Mouse (Mus musculus): ENCODE results near the gene Rcc2. TPM values are rescaled to one million over a fixed set of nuclear protein-coding genes. Genes with fewer than 3 reads are reported as not detected.

The Rcc2 gene
- polyA plus RNA-seq, 1 experiment from 2014 or later, result 9.4 TPM

DNA sequence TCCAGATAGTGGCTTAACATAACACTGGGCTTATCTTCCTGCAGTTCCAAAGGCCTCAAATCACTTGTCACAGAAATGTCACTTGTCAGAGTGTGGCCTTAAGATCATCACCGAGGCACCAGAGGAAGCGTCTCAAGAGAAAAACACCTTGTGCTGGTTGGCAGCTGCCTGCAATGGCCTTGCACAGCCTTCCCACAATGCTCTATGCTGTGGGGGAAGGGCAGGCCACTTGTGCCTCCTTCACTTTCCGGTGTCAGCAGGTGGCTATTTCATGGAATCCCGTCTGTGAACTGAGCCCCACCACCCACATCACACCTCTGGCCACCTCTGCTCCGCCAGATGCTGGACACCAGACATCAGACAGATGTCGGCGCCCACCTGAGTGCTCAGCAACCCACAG lies 53.0 kb downstream of the Rcc2 start:
- no peak for ATAC-seq (replicated peaks; ENCODE audit: extremely low read depth, insufficient read depth, low FRiP score)
- H3K27me3 ChIP-seq (ENCODE audit: control insufficient read depth, insufficient read depth, low read length), result no peaks in the 10 kb centered on the region
- no peaks in the 10 kb centered on the region for H3K36me3 ChIP-seq (ENCODE audit: control insufficient read depth, insufficient read depth)
- H3K9ac ChIP-seq (ENCODE audit: low read length), result no peak overlapping the region
- H3K4me1 ChIP-seq (ENCODE audit: control insufficient read depth, insufficient read depth, low read length), result peaks cover 11% of the 10 kb centered on the region
- H3K27ac ChIP-seq (ENCODE audit: low read length), result peak overlapping the region; percentile 6; the same call in 1 of the 2 replicates
- no peak overlapping the region for H3K4me2 ChIP-seq (ENCODE audit: low read depth, low read length)
- no peak overlapping the region for H3K4me3 ChIP-seq (ENCODE audit: low read length)
- H3K9me3 ChIP-seq (replicated peaks; ENCODE audit: control insufficient read depth, low read length), result no peaks in the 10 kb centered on the region
- 41% methylated on average over 7 of the region's 7 CpGs for WGBS

DNA sequence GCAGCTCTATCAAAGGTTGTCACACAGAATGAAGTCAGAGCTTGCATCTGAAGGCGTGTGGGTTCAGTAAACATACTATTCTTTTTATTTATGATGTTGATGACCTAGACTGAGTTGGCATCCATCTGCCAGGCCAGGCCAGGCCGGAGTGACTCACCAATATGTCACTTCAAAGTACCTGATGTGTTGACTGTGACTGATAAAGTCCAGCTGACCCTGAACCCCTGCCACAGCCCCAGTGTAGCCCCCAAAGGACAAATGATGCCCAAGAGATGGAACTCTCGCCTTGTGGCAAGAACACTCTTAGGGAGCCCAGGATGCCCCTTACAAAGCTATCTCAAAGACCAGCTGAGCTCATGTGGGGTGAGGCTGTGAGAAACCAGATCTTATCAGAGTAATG lies 55.5 kb downstream of the Rcc2 start:
- no peaks in the 10 kb centered on the region for H3K27me3 ChIP-seq (ENCODE audit: control insufficient read depth, insufficient read depth, low read length)
- no peak overlapping the region for H3K4me2 ChIP-seq (ENCODE audit: low read depth, low read length)
- no peak for ATAC-seq (replicated peaks; ENCODE audit: extremely low read depth, insufficient read depth, low FRiP score)
- H3K27ac ChIP-seq (ENCODE audit: low read length), result no peak overlapping the region
- H3K4me3 ChIP-seq (ENCODE audit: low read length), result no peak overlapping the region
- 77% methylated on average over 3 of the region's 3 CpGs for WGBS
- H3K9ac ChIP-seq (ENCODE audit: low read length), result no peak overlapping the region
- no peaks in the 10 kb centered on the region for H3K9me3 ChIP-seq (replicated peaks; ENCODE audit: control insufficient read depth, low read length)
- peaks cover 6% of the 10 kb centered on the region; the same call in 1 of the 2 replicates for H3K4me1 ChIP-seq (ENCODE audit: control insufficient read depth, insufficient read depth, low read length)
- no peaks in the 10 kb centered on the region for H3K36me3 ChIP-seq (ENCODE audit: control insufficient read depth, insufficient read depth)

DNA sequence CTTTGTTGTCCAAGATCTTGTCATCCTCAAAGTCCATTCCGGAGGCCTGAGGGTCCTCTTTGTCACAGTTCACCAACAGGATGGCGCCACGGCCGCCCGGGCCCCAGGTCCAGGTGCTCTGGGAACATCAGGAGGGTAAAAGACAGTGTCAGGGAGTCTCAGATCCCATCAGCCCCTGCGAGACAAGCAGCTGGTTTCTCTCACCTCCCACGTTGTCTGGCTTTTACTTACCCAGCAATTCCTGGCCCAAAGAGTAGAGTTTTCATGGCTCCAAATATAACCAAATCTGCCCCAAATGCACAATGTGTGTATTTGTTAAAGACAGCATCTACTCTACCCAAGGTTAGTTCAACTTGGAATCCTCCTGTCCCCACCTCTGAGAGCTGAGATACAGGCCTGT lies 61.3 kb downstream of the Rcc2 start:
- H3K27ac ChIP-seq (ENCODE audit: low read length), result no peak overlapping the region
- 82% methylated on average over 7 of the region's 7 CpGs for WGBS

GRCm38 (mm10) chr4:140763158-140763557 lies 62.8 kb downstream of the Rcc2 start:
- H3K9ac ChIP-seq (ENCODE audit: low read length), result no peak overlapping the region
- no peaks in the 10 kb centered on the region for H3K4me1 ChIP-seq (ENCODE audit: control insufficient read depth, insufficient read depth, low read length)
- no peak overlapping the region for H3K4me2 ChIP-seq (ENCODE audit: low read depth, low read length)
- H3K9me3 ChIP-seq (replicated peaks; ENCODE audit: control insufficient read depth, low read length), result no peaks in the 10 kb centered on the region
- 0 out of 2 replicates have a peak, but pooled peaks have one; percentile 12 for ATAC-seq (replicated peaks; ENCODE audit: extremely low read depth, insufficient read depth, low FRiP score)
- no peaks in the 10 kb centered on the region for H3K36me3 ChIP-seq (ENCODE audit: control insufficient read depth, insufficient read depth)
- no peaks in the 10 kb centered on the region for H3K27me3 ChIP-seq (ENCODE audit: control insufficient read depth, insufficient read depth, low read length)
- H3K4me3 ChIP-seq (ENCODE audit: low read length), result no peak overlapping the region
- 17% methylated on average over 9 of the region's 9 CpGs for WGBS
- no peak overlapping the region for H3K27ac ChIP-seq (ENCODE audit: low read length)

More for the DNA sequence above, 61.3 kb downstream of the Rcc2 start:
- no peak for ATAC-seq (replicated peaks; ENCODE audit: extremely low read depth, insufficient read depth, low FRiP score)
- Histone ChIP-seq H3K9me3 (replicated peaks; ENCODE audit: control insufficient read depth, low read length) (no peaks in the 10 kb centered on the region), H3K4me1 (ENCODE audit: control insufficient read depth, insufficient read depth, low read length) (no peaks in the 10 kb centered on the region), H3K4me2 (ENCODE audit: low read depth, low read length) (no peak overlapping the region), H3K9ac (ENCODE audit: low read length) (no peak overlapping the region), H3K4me3 (ENCODE audit: low read length) (no peak overlapping the region), H3K36me3 (ENCODE audit: control insufficient read depth, insufficient read depth) (no peaks in the 10 kb centered on the region), H3K27me3 (ENCODE audit: control insufficient read depth, insufficient read depth, low read length) (no peaks in the 10 kb centered on the region)

DNA sequence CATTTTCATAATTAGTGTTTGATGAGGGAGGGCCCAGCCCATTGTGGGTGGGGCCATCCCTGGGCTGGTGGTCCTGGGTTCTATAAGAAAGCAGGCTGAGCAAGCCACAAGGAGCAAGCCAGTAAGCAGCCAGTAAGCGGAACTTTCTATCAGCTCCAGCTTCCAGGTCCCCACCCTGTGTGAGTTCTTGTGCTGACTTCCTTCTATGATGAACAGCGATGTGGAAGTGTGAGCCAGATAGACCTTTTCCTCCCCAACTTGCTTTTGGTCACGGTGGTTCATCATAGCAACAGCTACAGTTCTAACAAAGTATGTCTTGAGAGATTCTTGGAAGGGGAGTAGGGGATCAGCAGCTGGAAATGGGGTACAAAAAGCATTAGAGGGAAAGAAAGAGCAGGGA lies 65.6 kb downstream of the Rcc2 start:
- ATAC-seq (replicated peaks; ENCODE audit: extremely low read depth, insufficient read depth, low FRiP score), result no peak

GRCm38 (mm10) chr4:140768973-140769372 lies 68.6 kb downstream of the Rcc2 start:
- H3K27ac ChIP-seq (ENCODE audit: low read length), result no peak overlapping the region
- H3K9ac ChIP-seq (ENCODE audit: low read length), result no peak overlapping the region

More for the DNA sequence above, 65.6 kb downstream of the Rcc2 start:
- H3K4me1 ChIP-seq (ENCODE audit: control insufficient read depth, insufficient read depth, low read length), result peaks cover 2% of the 10 kb centered on the region; the same call in 1 of the 2 replicates
- no peaks in the 10 kb centered on the region for H3K27me3 ChIP-seq (ENCODE audit: control insufficient read depth, insufficient read depth, low read length)
- no peak overlapping the region for H3K27ac ChIP-seq (ENCODE audit: low read length)
- 70% methylated on average over 3 of the region's 3 CpGs for WGBS
- H3K4me3 ChIP-seq (ENCODE audit: low read length), result no peak overlapping the region
- H3K9me3 ChIP-seq (replicated peaks; ENCODE audit: control insufficient read depth, low read length), result no peaks in the 10 kb centered on the region
- H3K4me2 ChIP-seq (ENCODE audit: low read depth, low read length), result no peak overlapping the region
- no peaks in the 10 kb centered on the region for H3K36me3 ChIP-seq (ENCODE audit: control insufficient read depth, insufficient read depth)
- no peak overlapping the region for H3K9ac ChIP-seq (ENCODE audit: low read length)

GRCm38 (mm10) chr4:140770433-140770832 lies 70.1 kb downstream of the Rcc2 start:
- Histone ChIP-seq H3K36me3 (ENCODE audit: control insufficient read depth, insufficient read depth) (no peaks in the 10 kb centered on the region), H3K4me1 (ENCODE audit: control insufficient read depth, insufficient read depth, low read length) (peaks cover 2% of the 10 kb centered on the region; the same call in 1 of the 2 replicates), H3K4me3 (ENCODE audit: low read length) (peak overlapping the region; percentile 57), H3K9ac (ENCODE audit: low read length) (peak overlapping the region; percentile 66), H3K9me3 (replicated peaks; ENCODE audit: control insufficient read depth, low read length) (no peaks in the 10 kb centered on the region), H3K27me3 (ENCODE audit: control insufficient read depth, insufficient read depth, low read length) (no peaks in the 10 kb centered on the region), H3K4me2 (ENCODE audit: low read depth, low read length) (peak overlapping the region; percentile 67), H3K27ac (ENCODE audit: low read length) (peak overlapping the region; percentile 65)
- ATAC-seq (replicated peaks; ENCODE audit: extremely low read depth, insufficient read depth, low FRiP score), result peak; percentile 67
- 9% methylated on average over 13 of the region's 13 CpGs for WGBS

More at GRCm38 (mm10) chr4:140768973-140769372, 68.6 kb downstream of the Rcc2 start:
- H3K4me2 ChIP-seq (ENCODE audit: low read depth, low read length), result no peak overlapping the region
- no peak for ATAC-seq (replicated peaks; ENCODE audit: extremely low read depth, insufficient read depth, low FRiP score)
- no peaks in the 10 kb centered on the region for H3K36me3 ChIP-seq (ENCODE audit: control insufficient read depth, insufficient read depth)
- 80% methylated on average over 5 of the region's 5 CpGs for WGBS
- H3K4me3 ChIP-seq (ENCODE audit: low read length), result no peak overlapping the region
- H3K27me3 ChIP-seq (ENCODE audit: control insufficient read depth, insufficient read depth, low read length), result no peaks in the 10 kb centered on the region
- no peaks in the 10 kb centered on the region for H3K9me3 ChIP-seq (replicated peaks; ENCODE audit: control insufficient read depth, low read length)
- peaks cover 2% of the 10 kb centered on the region; the same call in 1 of the 2 replicates for H3K4me1 ChIP-seq (ENCODE audit: control insufficient read depth, insufficient read depth, low read length)

DNA sequence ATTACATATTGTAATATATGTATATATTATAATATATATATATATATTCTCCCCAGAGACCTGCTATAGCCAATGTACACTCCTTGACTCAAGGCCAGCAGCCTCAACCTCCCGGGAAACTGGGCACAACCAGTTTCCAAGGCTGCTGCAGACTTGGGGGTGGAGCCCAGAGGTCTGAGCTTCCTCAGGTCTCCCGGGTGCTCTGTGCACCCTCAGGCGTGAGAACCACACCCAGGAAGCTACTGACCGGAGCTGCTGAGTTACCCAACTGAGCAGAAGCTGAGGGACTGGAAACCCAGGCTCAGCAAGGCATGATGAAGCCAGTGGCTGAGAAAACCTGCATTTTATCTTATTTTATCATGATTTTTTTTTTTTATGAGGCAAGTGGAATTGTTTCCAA lies 70.8 kb downstream of the Rcc2 start:
- no peak overlapping the region for H3K9ac ChIP-seq (ENCODE audit: low read length)
- WGBS, result 39% methylated on average over 4 of the region's 4 CpGs
- H3K27ac ChIP-seq (ENCODE audit: low read length), result no peak overlapping the region
- H3K4me3 ChIP-seq (ENCODE audit: low read length), result no peak overlapping the region
- no peaks in the 10 kb centered on the region for H3K9me3 ChIP-seq (replicated peaks; ENCODE audit: control insufficient read depth, low read length)
- peaks cover 2% of the 10 kb centered on the region; the same call in 1 of the 2 replicates for H3K4me1 ChIP-seq (ENCODE audit: control insufficient read depth, insufficient read depth, low read length)
- no peaks in the 10 kb centered on the region for H3K27me3 ChIP-seq (ENCODE audit: control insufficient read depth, insufficient read depth, low read length)
- no peak overlapping the region for H3K4me2 ChIP-seq (ENCODE audit: low read depth, low read length)
- H3K36me3 ChIP-seq (ENCODE audit: control insufficient read depth, insufficient read depth), result no peaks in the 10 kb centered on the region
- ATAC-seq (replicated peaks; ENCODE audit: extremely low read depth, insufficient read depth, low FRiP score), result no peak
